Mouse (Mus musculus) liver, embryonic 14.5 days (tissue): Measurements from ENCODE around the gene Apol7b. TPM values are rescaled to one million over a fixed set of nuclear protein-coding genes. Genes with fewer than 3 reads are reported as not detected.
"Not testable (repeated sequence)": the region's sequence is repeated elsewhere in the genome, so short reads cannot be mapped to it uniquely, and the experiment has no call there.

Experiments
- ATAC-seq: fragments of 200-750 bp; cut with Nextera tagmentation; 2 replicates; pipeline ENCODE4 v1.8.0; 2017; ENCODE audit warnings: moderate number of reproducible peaks, mild to moderate bottlenecking, moderate library complexity; ENCODE audit not compliant: insufficient read depth
- DNase-seq, 3 experiments: peaks; one replicate each; pipeline ENCODE4 v3.0.0-alpha.2; 2012 to 2013; ENCODE audit warnings: low read depth in 3 of 3, low spot score in 3 of 3
- H3K27ac ChIP-seq: fragments of 300-500 bp; sonication (generic); 2 replicates; pipeline ENCODE4 v1.5.1; 2014; ENCODE audit warnings: moderate library complexity, mild to moderate bottlenecking, control low read depth, inconsistent platforms
- H3K27me3 ChIP-seq: fragments of 300-500 bp; sonication (generic); 2 replicates; pipeline ENCODE4 v1.6.1; 2014; ENCODE audit warnings: mild to moderate bottlenecking, low read length, moderate library complexity; ENCODE audit not compliant: control insufficient read depth, insufficient read depth
- H3K36me3 ChIP-seq: fragments of 300-500 bp; sonication (generic); replicated peaks from 2 replicates; pipeline ENCODE4 v1.6.1; 2014; ENCODE audit warnings: low read depth; ENCODE audit not compliant: control insufficient read depth, insufficient read depth
- H3K4me1 ChIP-seq, 2 experiments: fragments of 200-500 bp in 1 of 2; fragments of 300-500 bp in 1 of 2; sonication (generic) in 1 of 2; replicated peaks; 2 replicates each; pipeline ENCODE4 v1.6.1; 2012 to 2014; ENCODE audit warnings: antibody characterized with exemption in 1 of 2, inconsistent platforms in 1 of 2, low read length in 1 of 2; ENCODE audit not compliant: control insufficient read depth in 2 of 2, insufficient read depth in 2 of 2
- H3K4me2 ChIP-seq: fragments of 300-500 bp; sonication (generic); 2 replicates; pipeline ENCODE4 v1.6.1; 2014; ENCODE audit warnings: low read depth, mild to moderate bottlenecking, control low read depth, moderate library complexity
- H3K4me3 ChIP-seq, 2 experiments: fragments of 200-500 bp in 1 of 2; fragments of 300-500 bp in 1 of 2; sonication (generic) in 1 of 2; 2 replicates each; pipeline ENCODE4 v1.5.1; 2012 to 2014; ENCODE audit warnings: low read depth in 2 of 2, low read length in 2 of 2, mild to moderate bottlenecking in 2 of 2, control low read depth in 1 of 2, inconsistent platforms in 1 of 2, moderate library complexity in 1 of 2; ENCODE audit not compliant: insufficient read depth in 1 of 2
- H3K9ac ChIP-seq: fragments of 300-500 bp; sonication (generic); replicated peaks from 2 replicates; pipeline ENCODE4 v1.6.1; 2014; ENCODE audit warnings: mild to moderate bottlenecking, control low read depth, moderate library complexity
- H3K9me3 ChIP-seq: fragments of 300-500 bp; sonication (generic); 2 replicates; pipeline ENCODE4 v1.6.1; 2016; ENCODE audit warnings: low read length, mixed read lengths; ENCODE audit not compliant: control insufficient read depth
- CTCF ChIP-seq: IDR thresholded peaks from 2 replicates; pipeline ENCODE4 v1.5.1; 2016; ENCODE audit warnings: antibody characterized with exemption, low read depth, control low read depth
- WGBS: fragments of 180-500 bp; shearing (Covaris S2); extraction: QIAGEN DNeasy Blood & Tissue Kit; methylation state at CpG from one replicate; pipeline ENCODE4 v1.1.7; 2014; ENCODE audit not compliant: insufficient replicate concordance; 5-methylcytosine and 5-hydroxymethylcytosine counted together
- polyA plus RNA-seq, 2 experiments: library from polyadenylated mRNA; depleted of rRNA in 1 of 2; stranded (reverse) in 1 of 2; unstranded in 1 of 2; fragments of >200 nt; fragmentation: Nextera tagmentation in 1 of 2; extraction: Ambion mirVana in 1 of 2; gene quantifications; 2 replicates each; pipeline versions ENCODE4 v1.2.1 to v1.2.3; 2012 to 2014

Gene Apol7b
- polyA plus RNA-seq, 2 experiments = not detected

- 19% methylated on average over 4 of the region's 4 CpGs for WGBS
- not testable (repeated sequence) for H3K4me1 ChIP-seq, H3K27me3 ChIP-seq, ATAC-seq, H3K27ac ChIP-seq, H3K9me3 ChIP-seq, H3K36me3 ChIP-seq, H3K9ac ChIP-seq, H3K4me2 ChIP-seq, H3K4me3 ChIP-seq, DNase-seq
- peak; percentile 33; the same call in 1 of the 2 replicates for TF ChIP-seq CTCF
Measured at GRCm38 (mm10) chr15:77412695-77413094, 34.6 kb downstream of the Apol7b start.

GRCm38 (mm10) chr15:77411035-77411434 lies 36.3 kb downstream of the Apol7b start, which contains the start of gene Apol9a:
Gene Apol9a, minus strand, starts transcription at chr15:77411135.
- not testable (repeated sequence) for H3K9ac ChIP-seq, H3K27me3 ChIP-seq, H3K4me3 ChIP-seq, H3K4me1 ChIP-seq, DNase-seq, H3K36me3 ChIP-seq, H3K27ac ChIP-seq, H3K9me3 ChIP-seq, ATAC-seq, H3K4me2 ChIP-seq
- WGBS = 63% methylated on average over 1 of the region's 4 CpGs

- H3K27me3 ChIP-seq, ATAC-seq, DNase-seq: not testable (repeated sequence)
Measured at GRCm38 (mm10) chr15:77406370-77406769, 40.9 kb downstream of the Apol7b start.

GRCm38 (mm10) chr15:77399027-77399426 lies 48.3 kb downstream of the Apol7b start, which contains the start of gene Apol7a:
Gene Apol7a, minus strand, starts transcription at chr15:77399110.
- not testable (repeated sequence) for ATAC-seq, H3K36me3 ChIP-seq, H3K27me3 ChIP-seq, H3K4me2 ChIP-seq, H3K9me3 ChIP-seq, H3K4me3 ChIP-seq, H3K9ac ChIP-seq, H3K27ac ChIP-seq, DNase-seq, H3K4me1 ChIP-seq
- 52% methylated on average over 9 of the region's 9 CpGs for WGBS
- peak; percentile 61 for TF ChIP-seq CTCF

More at GRCm38 (mm10) chr15:77406370-77406769, 40.9 kb downstream of the Apol7b start:
- H3K27ac ChIP-seq, H3K9me3 ChIP-seq, H3K4me1 ChIP-seq, H3K9ac ChIP-seq, H3K4me3 ChIP-seq, H3K4me2 ChIP-seq, H3K36me3 ChIP-seq: not testable (repeated sequence)
- 63% methylated on average over 10 of the region's 10 CpGs for WGBS

GRCm38 (mm10) chr15:77397450-77398132 lies 49.7 kb downstream of the Apol7b start:
- 58% methylated on average over 11 of the region's 11 CpGs for WGBS
- not testable (repeated sequence) for H3K9ac ChIP-seq, H3K4me3 ChIP-seq, H3K4me1 ChIP-seq, H3K27me3 ChIP-seq, H3K36me3 ChIP-seq, H3K9me3 ChIP-seq, H3K4me2 ChIP-seq, H3K27ac ChIP-seq, DNase-seq
- ATAC-seq = peak; percentile 52; the same call in 1 of the 2 replicates

GRCm38 (mm10) chr15:77393832-77394231 lies 53.5 kb downstream of the Apol7b start:
- H3K27ac ChIP-seq, DNase-seq, H3K36me3 ChIP-seq, H3K9ac ChIP-seq, H3K9me3 ChIP-seq, H3K27me3 ChIP-seq, H3K4me3 ChIP-seq, ATAC-seq, H3K4me2 ChIP-seq, H3K4me1 ChIP-seq: not testable (repeated sequence)
- 29% methylated on average over 3 of the region's 3 CpGs for WGBS
